Mouse (Mus musculus): ENCODE data around the gene Fam69b. TPM values are rescaled to one million over a fixed set of nuclear protein-coding genes. Genes with fewer than 3 reads are reported as not detected.

Gene Fam69b
- total RNA-seq, 1 experiment from 2014 or later = 19.9 TPM

DNA sequence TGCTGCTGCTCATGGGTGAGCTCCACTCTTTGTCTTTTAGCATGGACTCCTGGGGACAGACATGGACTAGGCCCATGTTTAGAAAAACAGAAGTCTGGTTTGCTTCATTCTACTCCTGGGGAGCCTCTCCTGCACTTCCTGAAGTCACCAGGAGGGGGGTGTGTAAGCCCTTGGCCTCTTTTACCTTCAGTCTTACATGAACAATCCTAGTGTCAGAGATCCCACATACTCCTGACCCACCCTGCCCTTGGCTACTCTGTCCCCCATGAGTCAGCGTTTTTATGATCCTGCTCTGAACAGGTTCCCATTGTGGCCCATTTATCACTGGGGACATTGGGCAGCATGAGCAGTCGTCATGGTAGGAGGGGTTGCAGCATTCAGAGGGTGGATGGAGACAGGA, 15.7 kb downstream of the Fam69b start:
- ATAC-seq (replicated peaks; ENCODE audit: low read depth, poor library complexity, severe bottlenecking) = peak; percentile 28; the same call in 1 of the 2 replicates

- ATAC-seq (replicated peaks; ENCODE audit: low read depth, poor library complexity, severe bottlenecking) = peak; percentile 99
These were observed 18.5 kb downstream of the Fam69b start for GRCm38 (mm10) chr2:26646643-26647293.

GRCm38 (mm10) chr2:26654687-26655086, 26.4 kb downstream of the Fam69b start:
- no peak for ATAC-seq (replicated peaks; ENCODE audit: low read depth, poor library complexity, severe bottlenecking)

GRCm38 (mm10) chr2:26657426-26657825, 29.2 kb downstream of the Fam69b start:
- ATAC-seq (replicated peaks; ENCODE audit: low read depth, poor library complexity, severe bottlenecking) = no peak

DNA sequence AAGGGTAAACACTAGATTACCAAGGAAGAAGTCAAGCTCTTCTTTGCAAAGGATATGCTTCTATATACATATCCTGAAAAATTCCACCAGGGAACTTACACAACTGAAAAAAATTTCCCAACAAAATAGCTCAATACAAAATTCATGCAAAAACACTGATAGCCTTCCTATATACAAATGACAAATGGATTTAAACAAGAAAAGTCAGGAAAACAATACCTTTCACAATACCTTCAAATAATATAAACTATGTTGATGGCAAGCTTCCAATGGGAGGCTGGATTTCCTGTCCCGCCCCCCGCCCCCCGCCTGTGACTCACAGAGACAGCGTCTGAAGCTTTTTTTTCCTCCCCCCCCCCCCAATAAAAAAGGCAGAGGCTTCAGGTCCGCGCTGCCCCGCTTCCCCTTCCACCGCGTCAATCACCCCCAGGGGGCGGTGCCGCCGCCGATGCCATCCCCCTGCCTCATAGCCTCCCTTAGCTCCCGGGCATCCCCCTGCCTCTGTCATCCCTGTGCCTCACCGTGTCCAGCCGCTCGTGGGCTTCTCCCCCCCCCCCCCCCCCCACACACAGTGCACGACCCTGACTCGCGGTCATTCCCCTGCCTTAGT, 33.0 kb downstream of the Fam69b start:
- peak; percentile 69 for ATAC-seq (replicated peaks; ENCODE audit: low read depth, poor library complexity, severe bottlenecking)

- ATAC-seq (replicated peaks; ENCODE audit: low read depth, poor library complexity, severe bottlenecking) = no peak
These were observed 33.7 kb downstream of the Fam69b start for GRCm38 (mm10) chr2:26661768-26662508.

GRCm38 (mm10) chr2:26662509-26662882, 34.2 kb downstream of the Fam69b start:
- no peak for ATAC-seq (replicated peaks; ENCODE audit: low read depth, poor library complexity, severe bottlenecking)

DNA sequence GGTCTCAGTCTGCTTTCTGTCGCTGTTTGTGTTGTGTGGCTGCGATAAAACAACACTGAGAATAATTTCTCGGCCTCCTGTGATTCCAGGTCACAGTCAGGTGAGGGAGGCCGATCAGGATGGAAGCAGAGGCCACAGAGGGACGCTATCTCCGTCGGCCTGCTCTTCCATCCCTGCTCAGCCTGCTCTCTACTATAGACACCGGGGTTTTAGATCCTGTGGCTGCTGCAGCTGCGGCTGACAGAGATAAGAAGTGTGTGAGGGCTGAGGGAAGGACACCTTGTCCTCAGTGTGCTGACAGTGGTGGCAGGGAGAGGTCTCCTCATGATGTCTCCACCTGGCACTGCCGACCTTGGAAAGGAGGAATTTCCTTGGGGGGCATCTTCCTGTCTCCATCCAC, 34.9 kb downstream of the Fam69b start:
- peak; percentile 65 for ATAC-seq (replicated peaks; ENCODE audit: low read depth, poor library complexity, severe bottlenecking)

DNA sequence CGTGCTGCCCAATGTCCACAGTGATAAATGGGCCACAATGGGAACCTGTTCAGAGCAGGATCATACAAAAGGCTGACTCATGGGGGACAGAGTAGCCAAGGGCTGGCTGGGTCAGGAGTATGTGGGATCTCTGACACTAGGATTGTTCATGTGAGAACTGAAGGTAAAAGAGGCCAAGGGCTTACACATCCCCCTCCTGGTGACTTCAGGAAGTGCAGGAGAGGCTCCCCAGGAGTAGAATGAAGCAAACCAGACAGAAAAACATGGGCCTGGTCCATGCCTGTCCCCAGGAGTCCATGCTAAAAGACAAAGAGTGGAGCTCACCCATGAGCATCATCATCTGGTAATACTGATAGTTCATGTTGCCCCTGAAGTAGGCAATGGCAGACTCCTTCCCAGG, 35.3 kb downstream of the Fam69b start:
- peak; percentile 91 for ATAC-seq (replicated peaks; ENCODE audit: low read depth, poor library complexity, severe bottlenecking)

- ATAC-seq (replicated peaks; ENCODE audit: low read depth, poor library complexity, severe bottlenecking) = 0 out of 2 replicates have a peak, but pooled peaks have one; percentile 5
These were observed 40.5 kb downstream of the Fam69b start for GRCm38 (mm10) chr2:26668746-26669145.

DNA sequence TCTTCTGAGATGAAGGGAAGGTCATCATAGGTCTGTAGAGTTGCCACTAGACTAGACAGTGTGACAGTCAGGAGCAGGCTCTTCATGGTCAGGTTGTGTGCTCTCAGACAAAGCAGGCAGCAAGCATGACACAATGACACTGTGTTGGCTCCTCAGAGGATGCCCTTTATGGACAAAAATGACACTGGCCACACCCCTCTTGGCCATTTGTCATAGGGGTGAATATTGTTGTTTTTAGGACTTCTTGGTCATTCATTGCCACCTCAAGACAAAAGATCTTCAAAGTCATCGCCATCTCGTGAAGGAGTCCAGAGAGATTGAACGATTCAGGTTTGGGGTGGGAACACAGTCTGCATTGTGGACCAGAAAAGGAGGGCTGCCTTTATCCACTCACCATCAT, 42.9 kb downstream of the Fam69b start, which contains the start of gene Lcn4:
Gene Lcn4, minus strand, starts transcription at position 101 of the 400 bp plus-strand sequence.
- no peak for ATAC-seq (replicated peaks; ENCODE audit: low read depth, poor library complexity, severe bottlenecking)

Other genes with a start within 250 kb of the Fam69b start
- gene Snapc4, start 247.8 kb upstream of the Fam69b start, total RNA-seq (2017) = 45.1 TPM in 2 replicates
- gene Entr1, start 239.1 kb upstream of the Fam69b start, total RNA-seq (2017) = 32.6 and 33.2 TPM in 2 replicates
- 66.4 and 72.9 TPM in 2 replicates for gene Pmpca, start 239.1 kb upstream of the Fam69b start, total RNA-seq (2017)
- 8.5 and 15.6 TPM in 2 replicates for gene Inpp5e, start 219.3 kb upstream of the Fam69b start, total RNA-seq (2017)
- gene Sec16a, start 183.2 kb upstream of the Fam69b start, total RNA-seq (2017) = 20.1 and 44.2 TPM in 2 replicates
- gene Notch1, start 111.8 kb upstream of the Fam69b start, total RNA-seq (2017) = 6.5 and 13.7 TPM in 2 replicates
- gene Egfl7, start 48.4 kb upstream of the Fam69b start, total RNA-seq (2017) = 54.9 and 57.0 TPM in 2 replicates
- gene Gm20532, start 41.8 kb upstream of the Fam69b start, total RNA-seq (2017) = not detected in 2 replicates
- 32.2 and 38.7 TPM in 2 replicates for gene Agpat2, start 24.0 kb upstream of the Fam69b start, total RNA-seq (2017)
- gene Lcn4, start 42.8 kb downstream of the Fam69b start, total RNA-seq (2017) = not detected in 2 replicates
- not detected in 2 replicates for gene Abo, start 236.5 kb downstream of the Fam69b start, total RNA-seq (2017)

Data from common myeloid progenitor, adult 5-6 weeks (primary cell).